Mouse (Mus musculus) adrenal gland, adult 2 months (tissue): ENCODE measurements around the gene Ccdc180. TPM values are rescaled to one million over a fixed set of nuclear protein-coding genes. Genes with fewer than 3 reads are reported as not detected.

Experiments used
- DNase-seq: peaks from one replicate; pipeline ENCODE4 v3.0.0; 2021
- polyA plus RNA-seq: library from polyadenylated mRNA; depleted of rRNA; stranded (reverse); fragments of >200 nt; gene quantifications from 2 replicates; pipeline ENCODE4 v1.2.3, GENCODE M21; 2012
- total RNA-seq, 2 experiments: library from RNA; stranded (reverse); gene quantifications; 2 replicates each; pipeline ENCODE4 v1.2.3; 2021

Gene Ccdc180
- total and polyA plus RNA-seq, 3 experiments = 0.28 TPM; not detected in 2

DNA sequence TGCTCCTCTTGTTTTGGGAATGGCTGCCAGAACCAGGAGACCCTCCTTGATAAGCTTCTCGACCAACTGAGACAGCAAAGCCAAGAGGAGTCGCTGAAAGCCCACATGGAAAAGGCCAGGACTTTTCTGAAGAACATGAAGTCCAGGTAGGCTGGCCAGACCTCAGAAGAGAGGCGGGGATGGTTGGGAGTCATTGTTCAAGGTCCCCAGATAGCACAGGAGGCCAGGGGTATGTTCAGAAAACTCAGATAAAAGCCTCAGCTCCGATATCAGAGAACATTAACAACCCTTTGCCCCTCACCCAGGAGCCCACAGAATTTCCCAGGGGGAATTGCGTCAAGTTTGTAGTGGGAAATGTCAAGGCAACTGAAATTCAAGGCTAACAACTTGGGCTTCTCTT is 21.2 kb downstream of the Ccdc180 start:
- no peak for DNase-seq

DNA sequence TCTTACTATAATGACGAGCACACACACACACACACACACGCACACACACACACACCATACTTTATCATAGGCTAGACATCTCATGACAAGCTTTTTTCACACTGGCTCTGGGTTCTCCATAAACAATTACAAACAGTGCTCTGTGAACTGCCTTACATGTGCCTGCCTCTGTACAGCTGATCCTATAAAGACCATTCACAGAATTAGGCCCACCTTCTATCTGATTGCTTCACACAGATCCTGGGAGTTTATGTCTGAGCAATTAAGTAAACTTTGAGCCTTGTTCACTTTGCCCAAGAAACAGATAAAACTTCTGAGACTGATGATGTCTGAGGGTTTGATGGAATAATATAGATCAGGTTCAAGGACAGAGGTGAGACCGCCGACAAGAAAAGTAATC is 21.8 kb downstream of the Ccdc180 start:
- DNase-seq = no peak

DNA sequence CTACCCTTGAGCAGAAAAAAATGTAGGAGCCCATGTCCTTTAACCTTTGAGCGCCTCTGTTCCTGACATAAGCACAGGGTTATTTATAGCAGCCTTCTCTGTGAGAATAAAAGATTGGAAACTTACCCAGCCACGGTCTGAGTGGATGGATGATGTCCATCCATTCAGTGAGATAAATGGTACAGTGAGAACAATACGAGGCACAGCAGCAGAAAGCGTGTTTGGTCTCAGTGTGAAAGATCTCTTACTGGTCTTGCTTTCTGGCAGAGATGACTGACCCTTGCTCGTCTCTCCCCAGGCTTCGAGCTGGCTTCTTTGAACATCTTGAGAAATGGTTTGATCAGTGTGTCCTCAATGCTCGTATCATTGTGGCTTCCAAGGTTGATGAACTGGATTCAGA is 27.0 kb downstream of the Ccdc180 start:
- DNase-seq = peak; percentile 59

DNA sequence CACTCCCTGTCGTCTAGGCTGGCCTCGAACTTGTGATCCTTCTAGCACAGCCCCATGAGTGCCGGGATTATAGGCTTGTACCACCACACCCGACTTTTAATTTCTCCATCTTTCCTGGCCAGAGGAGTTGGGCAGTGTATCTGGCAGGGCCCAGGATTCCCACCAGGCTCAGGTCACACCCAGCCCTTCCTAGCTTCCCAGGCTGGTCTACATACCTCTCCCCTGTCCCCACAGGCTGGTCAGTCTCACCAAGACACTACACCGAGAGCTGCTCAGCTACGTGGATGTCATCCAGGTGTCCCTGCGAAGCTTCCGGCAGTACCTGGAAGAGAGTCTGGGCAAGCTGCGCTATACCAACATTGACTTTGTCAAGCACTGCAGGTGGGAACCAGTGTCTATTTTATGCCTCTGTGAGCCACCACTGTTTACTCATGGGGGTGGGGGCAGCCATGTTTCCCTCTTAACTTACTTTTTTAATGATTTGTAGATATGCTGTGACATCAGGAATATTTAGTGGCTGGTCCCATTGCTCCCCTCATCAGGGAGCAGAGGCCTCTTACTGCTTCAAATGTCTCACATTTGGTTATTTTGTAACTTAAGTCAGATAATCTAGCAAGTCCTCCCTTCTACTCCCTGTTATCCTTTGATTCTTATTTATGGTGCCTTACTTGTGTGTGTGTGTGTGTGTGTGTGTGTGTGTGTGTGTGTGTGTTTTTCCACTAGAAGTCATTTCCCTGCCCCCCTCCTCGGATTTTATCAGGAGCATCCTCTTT is 31.7 kb downstream of the Ccdc180 start:
- no peak for DNase-seq

DNA sequence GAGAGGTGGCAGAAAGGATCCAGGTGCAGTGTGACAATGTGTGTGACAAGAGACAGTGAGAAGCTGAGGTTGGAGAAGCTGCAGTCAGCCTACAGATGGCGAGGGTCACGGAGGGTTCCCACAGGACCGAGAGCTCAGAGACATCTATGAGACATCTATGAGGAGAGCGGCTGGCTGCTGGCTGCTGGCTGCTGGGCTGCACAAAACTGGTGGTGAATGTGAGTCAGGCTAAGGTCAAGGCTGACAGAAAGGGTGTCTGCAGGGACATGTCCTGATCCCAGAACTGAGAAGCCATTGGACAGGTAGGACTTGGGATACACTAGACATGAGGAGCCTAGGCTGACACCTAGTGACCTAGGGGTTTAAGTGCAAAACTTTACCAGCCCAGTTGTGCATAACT is 33.9 kb downstream of the Ccdc180 start:
- peak; percentile 69 for DNase-seq

DNA sequence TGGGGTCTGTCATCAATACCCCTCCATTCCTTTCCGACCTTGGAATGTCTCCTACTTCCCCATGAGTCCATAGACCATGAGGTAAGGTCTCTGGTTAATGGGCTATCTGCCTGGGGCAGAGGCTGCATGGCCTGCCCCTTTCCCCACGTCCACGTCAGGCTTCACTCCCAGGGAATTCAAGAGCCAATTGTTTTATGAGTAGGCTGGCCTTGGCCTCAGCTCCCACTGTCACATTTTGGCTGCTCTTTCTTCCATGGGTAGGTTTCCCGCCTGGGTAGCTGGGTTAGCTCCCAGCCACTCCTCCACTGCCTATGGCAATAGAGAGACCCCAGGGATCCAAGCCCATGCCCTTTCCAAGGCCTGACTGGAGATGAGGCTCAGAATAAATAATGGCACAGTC is 38.5 kb downstream of the Ccdc180 start:
- DNase-seq = peak; percentile 75

DNA sequence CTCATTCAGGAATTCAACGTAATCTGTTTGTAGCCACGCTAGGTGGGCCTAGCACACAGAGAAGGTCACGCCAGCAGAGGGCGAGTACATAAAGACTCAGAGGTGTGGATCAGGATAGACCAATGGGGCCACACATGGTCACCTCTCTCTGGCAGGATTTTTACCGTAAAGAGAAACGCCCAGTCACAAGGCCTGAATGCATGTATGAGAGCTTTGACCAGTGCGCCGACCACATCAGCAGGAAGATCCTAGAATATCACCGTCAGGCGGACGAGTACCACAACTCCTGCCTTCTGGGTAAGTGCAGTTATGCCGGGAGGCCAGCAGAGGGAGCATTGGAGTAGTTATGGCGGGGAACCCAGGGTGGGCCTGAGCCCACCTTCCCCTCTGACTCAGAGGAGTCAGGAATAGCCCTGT is 51.5 kb downstream of the Ccdc180 start:
- peak; percentile 42 for DNase-seq

DNA sequence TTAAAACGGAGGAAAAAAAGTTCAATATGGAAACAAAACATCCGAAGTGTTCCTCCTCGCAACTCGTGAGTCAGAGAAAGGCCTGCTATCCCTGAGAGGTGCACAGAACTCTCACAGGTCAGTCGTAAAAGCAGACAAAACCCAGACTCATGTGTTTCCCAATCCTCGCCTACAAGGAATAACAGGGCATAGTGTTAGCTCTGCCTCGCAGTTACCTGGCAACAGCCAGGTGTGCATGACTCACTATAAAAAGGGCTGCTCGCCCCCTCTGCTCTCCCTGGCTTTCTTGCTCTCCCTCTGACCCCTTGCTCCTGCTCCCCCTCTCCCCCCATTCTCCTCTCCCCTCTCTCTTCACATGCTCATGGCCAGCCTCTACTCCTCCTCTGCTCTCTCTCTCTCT is 57.6 kb downstream of the Ccdc180 start:
- no peak for DNase-seq

DNA sequence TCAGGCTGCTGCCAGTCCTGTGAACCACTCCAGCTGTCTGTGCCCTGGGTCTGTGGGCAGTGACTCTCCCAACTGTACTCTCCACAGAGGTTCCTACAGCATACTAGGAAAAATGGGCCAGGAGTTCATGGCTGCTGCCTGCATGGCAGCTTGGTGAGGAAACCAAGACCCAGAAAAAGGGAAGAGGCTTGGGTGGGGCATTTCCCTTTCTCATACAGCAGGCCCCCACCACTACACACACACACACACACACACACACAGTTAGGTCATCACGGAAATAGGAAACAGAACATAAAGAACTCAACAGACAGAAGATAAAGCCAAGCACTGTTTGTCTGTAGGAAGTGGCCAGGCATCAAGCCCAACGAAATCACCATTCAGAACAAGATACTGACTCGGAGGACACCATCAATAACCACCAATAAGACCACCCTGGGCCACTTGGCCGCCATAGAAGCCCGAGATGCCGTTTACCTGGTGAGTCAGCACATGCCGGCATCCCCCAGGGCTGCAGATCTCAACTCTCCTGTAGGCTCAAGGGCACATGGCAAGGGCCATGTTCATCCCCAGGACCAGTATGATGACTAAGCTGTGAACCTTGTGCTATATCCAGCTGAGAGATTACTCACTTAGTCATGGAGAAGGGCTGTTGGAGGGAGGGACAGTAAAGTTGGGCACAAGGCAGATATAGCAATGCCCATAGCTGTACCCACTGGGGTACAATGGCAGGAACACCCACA is 59.2 kb downstream of the Ccdc180 start:
- peak; percentile 71 for DNase-seq

DNA sequence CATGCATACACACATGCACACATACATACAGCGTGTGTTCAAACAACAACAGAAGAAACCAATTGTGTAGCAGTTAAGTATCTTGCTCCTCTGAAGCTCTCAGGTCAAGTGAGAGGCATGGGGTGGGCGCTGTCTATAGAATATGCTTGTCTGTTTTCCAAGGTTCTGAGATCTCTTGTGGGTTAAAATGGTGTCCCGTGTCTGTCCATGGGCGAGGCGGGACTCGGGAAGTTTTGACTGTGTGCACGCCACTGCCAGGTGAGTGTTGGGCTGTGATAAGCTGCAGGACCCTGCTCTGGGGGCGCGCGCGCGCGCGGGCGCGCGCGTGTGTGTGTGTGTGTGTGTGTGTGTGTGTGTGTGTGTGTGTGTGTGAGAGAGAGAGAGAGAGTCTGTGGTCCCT is 61.7 kb downstream of the Ccdc180 start:
- DNase-seq = no peak

DNA sequence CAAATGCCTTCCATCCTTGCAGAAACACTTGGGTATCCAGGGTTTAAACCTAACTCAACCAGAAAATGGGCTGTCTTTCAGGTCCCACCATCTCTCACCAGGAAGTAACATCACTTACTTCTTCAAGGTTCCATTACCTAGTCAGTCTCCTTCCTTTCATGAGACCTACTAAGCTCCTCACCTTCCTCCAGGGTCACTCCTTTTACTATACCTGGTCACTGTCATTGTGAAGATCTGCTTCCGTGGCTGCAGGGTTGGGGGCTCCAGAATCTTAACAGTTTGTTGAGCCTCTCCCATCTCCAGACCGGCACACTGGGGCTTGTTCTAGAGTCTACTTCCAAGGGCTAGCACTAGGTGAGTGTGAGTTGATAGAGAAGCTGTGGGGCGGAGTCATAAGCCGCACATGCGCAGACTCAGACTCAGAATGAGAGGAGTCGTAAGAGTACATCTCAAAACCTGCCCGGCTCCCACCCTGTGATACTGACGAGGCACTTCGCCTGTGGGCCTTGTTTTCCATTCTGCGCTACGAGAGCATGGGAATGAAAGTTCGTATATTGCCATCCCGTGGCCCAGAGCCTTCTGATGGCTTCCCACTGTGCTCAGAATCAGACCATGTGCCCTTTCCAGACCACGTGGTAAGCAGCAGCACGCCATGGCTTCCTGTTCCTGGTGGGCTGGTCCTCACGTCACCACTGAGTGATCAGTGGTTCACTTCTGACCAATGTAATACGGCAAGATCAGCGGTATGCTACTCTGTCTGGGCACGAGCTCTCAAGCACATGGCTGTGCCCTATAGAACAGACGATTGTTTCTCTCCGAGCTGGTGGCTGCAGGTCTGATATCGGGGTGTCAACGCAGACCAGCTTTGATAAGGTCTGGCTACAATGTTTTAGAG is 63.2 kb downstream of the Ccdc180 start:
- DNase-seq = no peak

DNA sequence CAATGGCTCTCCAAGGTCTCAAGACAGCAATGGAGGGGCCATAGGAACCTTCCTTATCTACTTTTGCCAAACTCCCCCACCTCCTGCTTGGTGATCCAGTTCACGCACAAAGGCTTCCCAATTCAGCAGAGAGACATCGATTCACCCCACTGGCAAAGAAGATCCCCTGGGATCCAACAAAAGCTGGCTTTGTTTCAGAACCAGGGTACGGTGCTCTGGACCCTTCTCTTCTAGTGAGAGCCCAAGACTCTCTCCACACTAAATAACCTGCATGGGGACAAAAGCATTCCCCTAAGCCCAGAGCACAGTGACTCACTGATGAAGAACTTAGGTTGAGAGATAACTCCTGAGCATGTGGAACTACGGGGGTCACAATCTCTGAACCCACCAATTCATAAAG is 65.1 kb downstream of the Ccdc180 start:
- no peak for DNase-seq

DNA sequence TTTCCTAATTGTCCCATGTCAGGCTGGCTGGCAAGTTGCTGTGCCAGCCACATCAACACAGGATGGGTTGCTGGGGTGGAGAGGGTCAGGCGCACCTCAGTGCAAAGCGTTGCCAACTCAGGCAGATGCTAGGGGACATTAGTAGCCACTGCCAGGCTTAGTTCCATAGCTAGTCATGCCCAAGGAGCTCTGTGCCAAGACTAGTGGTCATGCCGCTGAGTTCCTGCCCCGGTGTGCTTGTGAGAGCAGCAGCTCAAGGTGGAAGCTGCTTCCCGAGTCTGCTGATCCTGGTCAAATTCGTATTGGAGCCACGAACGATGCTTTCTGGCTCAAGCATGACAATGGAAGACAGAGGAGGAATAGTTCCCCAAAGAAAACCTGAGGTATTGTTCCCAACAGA is 66.0 kb downstream of the Ccdc180 start:
- DNase-seq = no peak

DNA sequence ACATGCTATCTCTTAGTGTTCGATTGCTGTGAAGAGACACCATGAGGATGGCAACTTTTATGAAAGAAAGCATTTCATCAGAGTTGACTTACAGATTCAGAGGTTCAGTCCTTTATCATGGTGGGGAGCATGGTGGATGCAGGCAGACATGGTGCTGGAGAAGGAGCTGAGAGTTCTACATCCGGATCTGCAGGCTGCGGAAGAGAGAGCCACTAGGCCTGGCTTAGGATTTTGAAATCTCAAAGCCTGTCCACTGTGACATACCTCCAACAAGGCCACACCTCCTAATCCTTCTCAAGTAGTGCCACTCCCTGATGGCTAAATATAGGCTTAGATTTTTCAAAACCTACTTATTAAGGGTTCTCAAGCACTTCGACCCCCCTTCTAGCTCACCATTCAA is 66.6 kb downstream of the Ccdc180 start:
- DNase-seq = no peak

DNA sequence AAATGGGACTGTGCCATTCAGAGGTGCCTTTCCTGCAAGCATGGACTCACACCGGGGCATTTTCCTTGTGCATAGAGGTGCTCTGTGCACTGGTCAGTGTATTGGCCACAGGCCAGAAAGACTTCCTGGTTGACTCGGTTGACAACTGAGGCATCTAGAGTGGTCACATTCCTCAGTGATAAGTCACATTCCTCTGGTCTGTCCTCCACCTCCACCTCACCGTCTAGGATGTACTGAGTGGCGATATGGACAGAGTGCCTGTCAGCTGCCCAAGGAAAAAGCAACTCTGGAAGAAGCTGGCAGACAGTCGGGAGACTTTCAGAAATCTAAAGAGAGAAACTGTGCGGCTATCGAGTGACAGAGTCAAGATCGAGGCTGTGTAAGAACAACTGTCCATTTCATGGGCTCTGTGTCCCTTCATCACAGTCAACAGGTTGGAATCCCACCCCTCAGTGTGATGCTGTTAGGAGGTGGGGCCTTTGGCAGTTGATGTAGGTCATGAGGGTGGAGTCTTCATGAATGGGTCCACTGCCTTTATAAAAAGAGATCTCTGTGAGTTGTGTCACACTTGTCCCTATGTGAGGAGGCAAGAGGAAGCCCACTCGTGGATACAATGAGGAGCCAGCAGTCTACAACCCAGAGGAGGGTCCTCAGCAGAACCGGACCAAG is 74.8 kb downstream of the Ccdc180 start, which contains the start of gene Tdrd7:
TSS of gene Tdrd7 (plus strand) at position 564 of the 669 bp plus-strand sequence.
- peak; percentile 33 for DNase-seq

DNA sequence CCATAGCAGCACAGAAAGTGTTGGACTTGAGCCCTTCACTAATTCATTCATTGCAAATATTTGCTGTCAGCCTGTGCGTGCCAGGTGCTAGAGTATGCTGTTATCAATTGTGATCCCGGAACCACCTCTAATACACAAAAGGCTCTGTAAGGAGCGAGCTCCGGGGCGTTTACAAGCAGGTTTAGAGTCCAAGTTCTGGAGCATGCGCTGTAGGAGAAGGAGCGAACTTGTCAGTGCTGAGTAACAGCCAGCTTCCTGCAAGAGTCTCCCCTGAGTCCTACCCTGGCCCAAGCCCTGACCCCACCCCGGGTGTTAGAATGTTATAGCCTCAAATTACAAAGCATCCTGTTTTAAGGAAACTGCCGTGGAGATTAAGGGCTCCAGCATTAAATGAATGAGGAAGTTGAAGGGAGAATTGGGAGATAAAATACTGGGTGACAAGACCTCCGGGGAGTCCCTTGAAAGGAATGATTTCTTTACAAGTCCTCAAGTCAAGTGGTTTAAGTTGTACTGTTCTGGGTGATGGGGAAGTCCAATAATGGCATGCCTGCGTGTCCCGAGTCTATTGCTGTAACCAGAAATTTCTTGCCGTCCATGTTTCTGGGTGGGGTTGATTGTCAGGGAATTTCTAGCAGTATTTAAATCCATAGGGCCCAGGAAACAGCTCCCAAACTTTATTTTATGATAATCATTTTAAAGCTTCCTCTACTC is 75.8 kb downstream of the Ccdc180 start:
- peak; percentile 24 for DNase-seq

DNA sequence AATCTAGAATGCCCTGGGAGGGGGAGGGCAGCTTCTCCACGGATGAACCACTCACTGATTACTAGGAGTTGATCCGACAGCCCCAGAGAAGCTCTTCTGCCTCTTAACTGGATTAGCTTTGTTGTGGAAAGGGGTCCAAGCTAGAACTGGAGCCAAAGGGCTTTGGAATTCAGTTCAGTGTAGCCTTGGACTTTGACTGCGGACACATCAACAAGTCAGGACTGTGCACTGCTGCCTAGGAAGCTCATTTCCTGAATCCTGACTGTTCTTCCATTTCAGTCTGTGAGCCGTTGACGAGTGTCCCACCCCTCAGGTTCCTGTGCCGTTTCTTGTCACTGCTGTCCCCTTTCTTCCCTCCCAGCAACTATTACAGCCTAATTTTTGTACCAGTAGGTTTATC is 76.6 kb downstream of the Ccdc180 start:
- no peak for DNase-seq

DNA sequence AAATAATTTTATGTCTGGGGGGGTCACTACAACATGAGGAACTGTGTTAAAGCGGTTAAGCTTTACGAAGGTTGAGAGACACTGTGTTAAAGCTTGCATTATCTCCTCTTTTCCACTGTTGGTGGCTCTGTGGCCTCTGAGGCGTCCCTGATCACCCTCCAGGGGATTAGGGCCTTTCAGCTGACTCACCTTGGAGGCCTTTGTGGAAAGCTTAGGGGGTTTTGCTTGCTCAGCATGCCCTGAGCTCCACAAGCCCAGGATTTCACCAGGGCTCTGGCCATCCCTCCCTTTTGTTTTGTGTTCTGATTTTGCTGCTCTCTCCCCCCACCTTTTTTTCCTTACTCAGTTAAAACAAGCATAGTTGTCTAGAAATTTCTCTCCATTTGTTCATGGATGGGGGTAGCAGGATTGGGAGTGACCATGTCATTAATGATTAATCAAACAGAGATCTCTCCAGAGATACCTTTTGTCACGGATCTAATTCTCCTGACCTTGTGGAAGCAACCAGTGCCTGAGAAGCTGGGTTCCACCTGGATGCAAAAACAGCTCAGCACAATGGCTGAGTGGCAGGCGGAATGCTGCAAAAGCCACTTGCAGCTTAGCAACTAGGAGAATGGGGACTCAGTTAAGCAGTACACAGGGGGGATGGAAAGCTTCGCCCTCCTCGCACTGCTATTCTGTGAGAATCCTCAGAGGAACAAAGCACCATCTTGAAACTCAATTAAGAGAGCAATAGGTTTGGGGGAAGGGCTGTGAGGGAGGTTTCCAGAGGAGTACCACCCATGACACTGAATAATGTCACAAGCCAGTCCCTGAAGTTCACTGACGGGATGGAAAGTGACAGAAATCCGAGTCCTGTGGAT is 77.6 kb downstream of the Ccdc180 start:
- DNase-seq = no peak

DNA sequence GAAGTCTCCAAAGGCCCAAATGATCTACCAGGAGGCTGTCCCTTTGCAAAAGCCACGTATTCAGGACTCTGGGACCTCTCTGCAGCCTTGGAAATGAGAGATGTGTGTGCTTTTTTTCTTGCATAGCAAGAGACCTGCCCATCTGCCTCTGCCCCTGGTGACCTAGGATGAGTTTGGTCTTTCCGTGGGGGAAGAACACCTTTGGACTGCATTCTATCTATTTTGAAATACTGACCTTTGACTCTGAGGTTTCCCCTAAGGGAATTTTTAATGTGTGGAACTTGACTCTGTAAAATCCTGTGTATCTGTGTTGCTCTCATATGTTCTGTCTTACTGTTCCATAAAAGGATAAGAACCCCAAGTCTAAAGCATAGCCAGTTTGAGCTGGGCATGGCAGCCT is 78.9 kb downstream of the Ccdc180 start:
- DNase-seq = no peak

DNA sequence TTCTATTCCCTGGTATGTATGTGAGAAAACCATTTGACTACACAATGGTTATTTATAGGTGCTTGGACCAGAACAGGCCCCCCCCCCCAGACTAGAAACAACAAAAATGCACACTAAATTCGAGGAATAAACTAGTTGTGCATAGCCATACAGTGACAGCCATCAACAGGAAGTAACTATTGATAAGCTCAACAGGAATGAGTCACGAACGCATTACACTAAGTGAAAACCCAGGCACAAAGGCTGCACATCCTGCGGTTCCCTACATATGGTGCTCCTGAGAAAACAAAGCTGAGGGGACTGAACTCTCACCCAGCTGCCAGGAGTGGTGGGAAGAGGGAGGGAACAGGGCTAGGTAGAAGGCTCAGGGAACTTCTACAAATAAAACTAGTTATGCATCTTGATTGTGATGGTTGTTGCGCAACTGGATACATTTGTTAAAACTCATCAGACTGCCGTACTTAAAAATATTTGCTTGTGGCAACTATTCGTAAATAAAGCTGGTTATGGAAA is 80.0 kb downstream of the Ccdc180 start:
- no peak for DNase-seq
